Comparison of ENCODE assay signal across 25 mouse cellular contexts in genomic region chr3:135905729-135906128, GRCm38 (mm10).
DNase-seq lines count a peak whose midpoint lies in the region; ATAC-seq lines count a peak whose summit lies in the region.
"Had no signal": no experiment of that assay in that cellular context is flagged by ENCODE, and none has a peak within 500 bp of the region (broad histone marks: within the 10 kb centered on the region; RNA-seq: fewer than 3 reads in every experiment).

No protein-coding gene starts in this region.

- no peak overlapping the region for H3K9ac ChIP-seq in limb, embryonic 12.5 days (replicated peaks)
- H3K9ac ChIP-seq in embryonic facial prominence, embryonic 14.5 days (ENCODE audit: low read depth, low read length), result no peak overlapping the region
- H3K9ac ChIP-seq in forebrain, embryonic 13.5 days, result no peak overlapping the region
- H3K9ac ChIP-seq: embryonic facial prominence, embryonic 12.5 days had no signal

- ATAC-seq in limb, embryonic 12.5 days (ENCODE audit: insufficient number of reproducible peaks, insufficient read depth, low FRiP score, low TSS enrichment, low read depth), result no peak
- no peak for ATAC-seq in embryonic facial prominence, embryonic 14.5 days (ENCODE audit: low read depth)
- peak; percentile 77 for ATAC-seq in megakaryocyte, adult 5-6 weeks (ENCODE audit: poor library complexity, severe bottlenecking)
- ATAC-seq in monocyte, adult 5-6 weeks (replicated peaks; ENCODE audit: insufficient number of reproducible peaks, low FRiP score, low TSS enrichment, poor library complexity, severe bottlenecking), result no peak
- ATAC-seq in forebrain, embryonic 13.5 days, result no peak
- ATAC-seq: activated CD4-positive, CD25-positive, alpha-beta regulatory T cell, adult 4 months; CD4-positive, CD25-positive, alpha-beta regulatory T cell, adult 4 months; forebrain, embryonic 14.5 days; forebrain, embryonic 16.5 days; Patski had no signal

- no peaks in the 10 kb centered on the region; the same call in 1 of the 2 replicates for H3K4me1 ChIP-seq in limb, embryonic 12.5 days (replicated peaks)
- peaks cover 4% of the 10 kb centered on the region for H3K4me1 ChIP-seq in limb, embryonic 10.5 days
- no peaks in the 10 kb centered on the region for H3K4me1 ChIP-seq in embryonic facial prominence, embryonic 14.5 days (ENCODE audit: control insufficient read depth, insufficient read depth, low read length)
- H3K4me1 ChIP-seq in forebrain, embryonic 13.5 days, result no peaks in the 10 kb centered on the region
- H3K4me1 ChIP-seq: embryonic facial prominence, embryonic 12.5 days had no signal

- H3K9me3 ChIP-seq in limb, embryonic 12.5 days, result no peaks in the 10 kb centered on the region
- H3K9me3 ChIP-seq in limb, embryonic 10.5 days (replicated peaks), result no peaks in the 10 kb centered on the region
- no peaks in the 10 kb centered on the region for H3K9me3 ChIP-seq in embryonic facial prominence, embryonic 14.5 days (ENCODE audit: control insufficient read depth, low read length)
- H3K9me3 ChIP-seq in forebrain, embryonic 13.5 days (replicated peaks), result no peaks in the 10 kb centered on the region
- H3K9me3 ChIP-seq: embryonic facial prominence, embryonic 12.5 days; G1E had no signal

- H3K36me3 ChIP-seq in limb, embryonic 12.5 days, result no peaks in the 10 kb centered on the region
- H3K36me3 ChIP-seq in limb, embryonic 10.5 days, result no peaks in the 10 kb centered on the region
- H3K36me3 ChIP-seq in embryonic facial prominence, embryonic 14.5 days (ENCODE audit: control insufficient read depth, insufficient read depth, low read length), result no peaks in the 10 kb centered on the region
- no peaks in the 10 kb centered on the region for H3K36me3 ChIP-seq in forebrain, embryonic 13.5 days (ENCODE audit: poor library complexity, severe bottlenecking)
- H3K36me3 ChIP-seq: embryonic facial prominence, embryonic 12.5 days; G1E had no signal

- no peak for DNase-seq in limb, embryonic 10.5 days (ENCODE audit: low spot score)
- DNase-seq in embryonic facial prominence, embryonic 14.5 days (ENCODE audit: low spot score), result no peak
- DNase-seq in left cerebral cortex, adult 9 months (ENCODE audit: low spot score in 2 of 2), result no peak
- DNase-seq: adrenal gland, adult 8-10 months; adrenal gland, postnatal 14 days; adrenal gland, postnatal 36 days; B cell, adult 2 months; cerebellum, adult 18-20 months; cerebellum, adult 8-10 months; cerebellum, adult 9-11 months; cerebellum, postnatal 14 days; cerebellum, postnatal 36 days; embryo, embryonic 11 days had no signal

- peak overlapping the region; percentile 85; the same call in 1 of the 2 replicates for H3K27ac ChIP-seq in limb, embryonic 12.5 days
- H3K27ac ChIP-seq in limb, embryonic 10.5 days, result no peak overlapping the region; the same call in 1 of the 2 replicates
- peak overlapping the region; percentile 10; the same call in 1 of the 2 replicates for H3K27ac ChIP-seq in embryonic facial prominence, embryonic 14.5 days (replicated peaks; ENCODE audit: low read depth, low read length)
- H3K27ac ChIP-seq in forebrain, embryonic 13.5 days, result no peak overlapping the region

- no peak overlapping the region for H3K4me3 ChIP-seq in limb, embryonic 12.5 days (replicated peaks)
- no peak overlapping the region for H3K4me3 ChIP-seq in limb, embryonic 10.5 days
- no peak overlapping the region for H3K4me3 ChIP-seq in embryonic facial prominence, embryonic 14.5 days (ENCODE audit: low read depth, low read length)
- no peak overlapping the region for H3K4me3 ChIP-seq in forebrain, embryonic 13.5 days
- H3K4me3 ChIP-seq: embryonic facial prominence, embryonic 12.5 days had no signal

- no peak overlapping the region for H3K4me2 ChIP-seq in limb, embryonic 12.5 days
- H3K4me2 ChIP-seq in embryonic facial prominence, embryonic 14.5 days (ENCODE audit: low read depth, low read length), result no peak overlapping the region
- H3K4me2 ChIP-seq in forebrain, embryonic 13.5 days, result no peak overlapping the region
- H3K4me2 ChIP-seq: embryonic facial prominence, embryonic 12.5 days had no signal

- 96% methylated on average over 1 of the region's 1 CpGs for WGBS in limb, embryonic 12.5 days
- 92% methylated on average over 1 of the region's 1 CpGs for WGBS in limb, embryonic 10.5 days
- 92% methylated on average over 1 of the region's 1 CpGs for WGBS in embryonic facial prominence, embryonic 14.5 days
- 100% methylated on average over 1 of the region's 1 CpGs for WGBS in forebrain, embryonic 13.5 days

- no peaks in the 10 kb centered on the region for H3K27me3 ChIP-seq in limb, embryonic 12.5 days
- no peaks in the 10 kb centered on the region for H3K27me3 ChIP-seq in limb, embryonic 10.5 days (ENCODE audit: low read depth, poor library complexity, severe bottlenecking)
- H3K27me3 ChIP-seq in embryonic facial prominence, embryonic 14.5 days (replicated peaks; ENCODE audit: control insufficient read depth, insufficient read depth, low read length), result no peaks in the 10 kb centered on the region
- no peaks in the 10 kb centered on the region for H3K27me3 ChIP-seq in forebrain, embryonic 13.5 days
- H3K27me3 ChIP-seq: CH12.LX; embryonic facial prominence, embryonic 12.5 days had no signal

Comparison
In these comparisons a context has a peak if more than half of its experiments do, and no peak if none do; other contexts are left out.
1. H3K27ac ChIP-seq: peak in limb, embryonic 12.5 days (single experiment) and embryonic facial prominence, embryonic 14.5 days (single experiment); none in limb, embryonic 10.5 days (single experiment) and forebrain, embryonic 13.5 days (single experiment).